Mouse (Mus musculus) neural tube, embryonic 14.5 days (tissue): ENCODE data around the gene Txndc5. TPM values are rescaled to one million over a fixed set of nuclear protein-coding genes. Genes with fewer than 3 reads are reported as not detected.

ENCODE experiments used
- ATAC-seq: fragments of 200-750 bp; cut with Nextera tagmentation; 2 replicates; pipeline ENCODE4 v1.8.0; 2017; ENCODE audit warnings: low read depth, mild to moderate bottlenecking, moderate TSS enrichment, moderate library complexity
- H3K27ac ChIP-seq: fragments of 300-500 bp; sonication (generic); 2 replicates; pipeline ENCODE4 v1.5.1; 2014; ENCODE audit warnings: low read depth, mild to moderate bottlenecking, control low read depth, low read length, moderate library complexity, mixed read lengths
- H3K27me3 ChIP-seq: fragments of 300-500 bp; sonication (generic); 2 replicates; pipeline ENCODE4 v1.6.1; 2014; ENCODE audit warnings: low read length; ENCODE audit not compliant: control insufficient read depth, insufficient read depth
- H3K36me3 ChIP-seq: fragments of 300-500 bp; sonication (generic); 2 replicates; pipeline ENCODE4 v1.6.1; 2014; ENCODE audit warnings: low read length, mixed read lengths; ENCODE audit not compliant: control insufficient read depth, insufficient read depth
- H3K4me1 ChIP-seq: fragments of 300-500 bp; sonication (generic); 2 replicates; pipeline ENCODE4 v1.6.1; 2014; ENCODE audit warnings: low read length; ENCODE audit not compliant: control insufficient read depth, insufficient read depth
- H3K4me2 ChIP-seq: fragments of 300-500 bp; sonication (generic); 2 replicates; pipeline ENCODE4 v1.6.1; 2014; ENCODE audit warnings: mild to moderate bottlenecking, low read depth, low read length, control low read depth
- H3K4me3 ChIP-seq: fragments of 300-500 bp; sonication (generic); 2 replicates; pipeline ENCODE4 v1.5.1; 2014; ENCODE audit warnings: low read depth, low read length, control low read depth, mixed read lengths
- H3K9ac ChIP-seq: fragments of 300-500 bp; sonication (generic); replicated peaks from 2 replicates; pipeline ENCODE4 v1.6.1; 2014; ENCODE audit warnings: low read depth, mild to moderate bottlenecking, control low read depth, low read length, mixed read lengths
- H3K9me3 ChIP-seq: fragments of 300-500 bp; sonication (generic); 2 replicates; pipeline ENCODE4 v1.6.1; 2016; ENCODE audit warnings: low read length; ENCODE audit not compliant: control insufficient read depth
- WGBS: fragments of 180-500 bp; shearing (Covaris S2); extraction: QIAGEN DNeasy Blood & Tissue Kit; methylation state at CpG from one replicate; pipeline ENCODE4 v1.1.7; 2014; 5-methylcytosine and 5-hydroxymethylcytosine counted together
- polyA plus RNA-seq: library from polyadenylated mRNA; unstranded; fragments of >200 nt; fragmentation: Nextera tagmentation; extraction: Ambion mirVana; gene quantifications from 2 replicates; pipeline ENCODE4 v1.2.1, GENCODE M21; 2014

Gene Txndc5
- 63.9 and 104 TPM in 2 replicates for polyA plus RNA-seq

DNA sequence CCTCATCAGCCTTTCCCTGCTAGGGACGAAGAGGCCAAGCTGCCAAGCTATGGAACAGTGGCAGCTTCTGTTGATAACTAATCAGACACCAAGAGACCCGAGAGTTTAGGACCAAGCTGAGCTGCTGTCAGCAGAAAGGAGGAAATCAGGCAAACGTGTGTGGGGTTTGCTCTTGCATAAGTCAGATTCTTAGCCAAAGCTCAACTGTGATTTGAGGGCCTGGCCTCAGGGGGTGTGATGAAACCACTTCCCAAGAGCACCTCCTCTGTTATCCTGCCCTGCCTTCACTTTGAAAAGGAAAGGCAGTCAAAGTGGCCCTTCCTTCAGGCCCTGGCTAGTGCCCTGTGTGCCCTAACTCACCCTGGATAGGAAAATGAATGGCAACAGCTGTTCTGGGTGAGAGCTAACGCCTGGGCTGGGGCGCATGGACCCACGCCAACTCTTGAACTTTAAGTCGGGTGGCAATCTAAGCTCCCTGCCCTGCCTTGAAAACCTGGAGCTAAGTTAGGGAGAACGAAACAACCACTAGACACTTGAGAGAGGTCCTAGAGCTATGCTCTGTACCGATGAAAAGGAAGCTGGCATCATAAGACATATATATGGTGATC, at the start of gene Txndc5:
TSS of gene Txndc5 (minus strand) at position 138 of the 608 bp plus-strand sequence.
- H3K27me3 ChIP-seq, result no peaks in the 10 kb centered on the region
- peak within 1 kb of the TSS; percentile 84 for H3K4me2 ChIP-seq
- WGBS, result 57% methylated on average over 9 of the region's 9 CpGs
- no peaks in the 10 kb centered on the region for H3K9me3 ChIP-seq
- H3K4me3 ChIP-seq, result peak within 1 kb of the TSS; percentile 83
- H3K27ac ChIP-seq, result peak within 1 kb of the TSS; percentile 80
- no peak; the same call in 1 of the 2 replicates for ATAC-seq
- peak within 1 kb of the TSS; percentile 90 for H3K9ac ChIP-seq
- H3K36me3 ChIP-seq, result no peaks in the 10 kb centered on the region
- peaks cover 13% of the 10 kb centered on the region for H3K4me1 ChIP-seq

DNA sequence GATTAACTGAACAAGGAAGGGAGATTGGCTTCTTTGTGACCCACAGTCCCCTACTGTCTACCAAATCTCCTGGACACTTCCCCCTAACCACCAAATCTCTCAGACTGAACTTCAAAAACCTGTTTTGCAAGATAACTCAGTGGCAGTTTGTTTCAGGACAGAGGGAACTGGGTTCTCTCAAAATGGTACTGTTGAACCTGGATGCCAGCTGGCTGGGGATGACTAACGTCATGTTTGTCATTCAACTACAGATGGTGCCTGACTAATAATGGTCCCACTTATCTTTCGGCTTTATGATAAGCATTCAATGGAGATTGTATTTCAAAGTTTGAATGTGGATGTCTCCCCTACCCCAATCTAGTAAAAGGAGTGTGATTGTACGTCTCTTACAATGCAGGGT, 46.0 kb upstream of the Txndc5 start:
- no peak overlapping the region for H3K27ac ChIP-seq
- no peaks in the 10 kb centered on the region for H3K9me3 ChIP-seq
- WGBS, result 83% methylated on average over 3 of the region's 3 CpGs
- H3K36me3 ChIP-seq, result no peaks in the 10 kb centered on the region
- no peak for ATAC-seq
- H3K9ac ChIP-seq, result no peak overlapping the region
- no peak overlapping the region for H3K4me3 ChIP-seq
- H3K4me1 ChIP-seq, result no peaks in the 10 kb centered on the region
- H3K4me2 ChIP-seq, result no peak overlapping the region
- H3K27me3 ChIP-seq, result no peaks in the 10 kb centered on the region

DNA sequence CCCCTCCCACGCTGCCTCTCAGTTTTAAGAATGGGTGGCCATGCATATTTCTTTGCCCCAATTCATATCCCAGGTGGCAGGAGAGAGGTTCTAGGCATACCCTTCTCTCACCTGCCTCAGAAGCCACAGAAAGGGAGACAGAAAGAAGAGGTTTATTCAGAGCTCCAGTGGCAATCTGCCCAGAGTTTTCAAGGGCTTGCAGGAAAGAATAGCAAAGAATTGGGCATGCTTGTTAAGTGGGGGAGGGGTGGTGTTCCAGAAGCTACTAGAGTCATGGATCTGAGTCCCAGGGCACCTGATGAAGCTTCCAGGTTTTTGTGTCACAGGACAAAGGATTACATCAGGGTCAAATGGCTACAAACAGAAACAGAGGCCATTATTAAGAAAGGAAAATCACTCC, 44.7 kb upstream of the Txndc5 start:
- Histone ChIP-seq H3K36me3 (no peaks in the 10 kb centered on the region), H3K4me3 (no peak overlapping the region), H3K9me3 (no peaks in the 10 kb centered on the region), H3K4me2 (no peak overlapping the region), H3K27me3 (no peaks in the 10 kb centered on the region), H3K4me1 (no peaks in the 10 kb centered on the region), H3K27ac (no peak overlapping the region), H3K9ac (no peak overlapping the region)
- no peak for ATAC-seq
- 89% methylated on average over 1 of the region's 1 CpGs for WGBS

DNA sequence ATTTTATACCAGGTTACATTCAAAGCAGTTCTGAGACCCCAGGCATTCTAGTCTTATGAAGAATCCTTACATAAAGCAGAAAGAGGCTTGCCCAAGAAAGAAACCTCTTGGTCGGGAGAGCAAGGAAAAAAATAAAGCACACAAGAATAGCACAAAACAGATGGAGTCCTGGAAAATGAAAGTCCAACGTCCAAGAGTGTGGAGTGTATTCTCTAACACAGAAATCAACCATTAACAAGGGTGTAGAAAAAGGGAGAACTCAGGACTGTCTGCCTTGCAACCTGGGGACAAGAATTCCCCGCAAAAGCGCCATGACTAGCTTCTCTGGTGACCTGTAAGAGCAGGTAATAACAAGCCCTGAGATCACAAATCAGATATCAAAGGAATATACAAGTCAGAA, 36.6 kb upstream of the Txndc5 start:
- no peak for ATAC-seq
- no peak overlapping the region for H3K27ac ChIP-seq
- H3K27me3 ChIP-seq, result no peaks in the 10 kb centered on the region
- H3K9me3 ChIP-seq, result no peaks in the 10 kb centered on the region
- 86% methylated on average over 4 of the region's 4 CpGs for WGBS
- H3K9ac ChIP-seq, result no peak overlapping the region
- no peak overlapping the region for H3K4me3 ChIP-seq
- no peaks in the 10 kb centered on the region for H3K36me3 ChIP-seq
- H3K4me2 ChIP-seq, result no peak overlapping the region
- no peaks in the 10 kb centered on the region for H3K4me1 ChIP-seq

DNA sequence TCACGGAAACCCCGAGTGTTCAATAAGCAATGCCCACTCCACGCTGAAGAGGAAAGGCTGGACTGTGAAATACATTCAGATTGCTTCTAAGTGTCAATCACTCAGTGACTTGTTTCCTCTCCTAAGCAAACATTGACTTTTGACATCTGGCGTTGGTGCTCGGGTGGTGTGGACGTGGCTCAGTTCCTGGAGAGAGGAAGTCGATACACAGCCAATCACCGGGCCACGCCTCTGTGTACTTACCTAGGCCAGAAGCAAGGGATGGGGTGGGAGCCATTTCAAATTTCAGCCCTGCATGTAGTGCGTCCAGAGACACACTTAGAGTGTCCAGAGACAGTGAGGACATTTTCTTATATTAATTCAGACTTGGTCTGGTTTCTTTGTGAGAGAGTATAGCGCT, 26.0 kb upstream of the Txndc5 start:
- H3K4me3 ChIP-seq, result no peak overlapping the region
- H3K27me3 ChIP-seq, result no peaks in the 10 kb centered on the region
- H3K4me1 ChIP-seq, result no peaks in the 10 kb centered on the region
- 86% methylated on average over 11 of the region's 11 CpGs for WGBS
- no peak overlapping the region for H3K4me2 ChIP-seq
- no peaks in the 10 kb centered on the region for H3K36me3 ChIP-seq
- no peak overlapping the region for H3K9ac ChIP-seq
- no peak for ATAC-seq
- no peak overlapping the region for H3K27ac ChIP-seq
- H3K9me3 ChIP-seq, result no peaks in the 10 kb centered on the region

DNA sequence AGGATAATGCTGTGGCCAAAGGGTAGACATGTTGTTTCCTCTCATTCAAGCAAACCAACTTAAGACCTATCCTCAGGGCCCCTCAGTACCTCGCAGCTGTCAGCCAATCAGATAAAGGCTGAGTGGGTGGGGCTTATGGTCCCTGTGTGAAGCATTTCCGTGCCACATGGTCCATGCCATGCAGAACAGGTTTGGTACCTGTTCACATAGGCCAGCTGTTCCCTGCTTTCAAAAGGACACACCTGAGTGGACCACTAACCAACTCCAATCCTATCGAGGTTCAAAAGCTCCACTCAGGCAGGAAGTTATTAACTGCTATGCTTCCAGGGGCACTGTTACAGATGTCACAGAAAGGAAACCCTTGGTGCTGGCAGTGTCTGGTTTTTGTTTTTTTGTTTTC, 25.6 kb upstream of the Txndc5 start:
- Histone ChIP-seq H3K4me2 (no peak overlapping the region), H3K9me3 (no peaks in the 10 kb centered on the region), H3K4me3 (no peak overlapping the region), H3K27me3 (no peaks in the 10 kb centered on the region), H3K36me3 (no peaks in the 10 kb centered on the region), H3K27ac (no peak overlapping the region), H3K4me1 (no peaks in the 10 kb centered on the region), H3K9ac (no peak overlapping the region)
- ATAC-seq, result no peak
- 82% methylated on average over 3 of the region's 3 CpGs for WGBS

DNA sequence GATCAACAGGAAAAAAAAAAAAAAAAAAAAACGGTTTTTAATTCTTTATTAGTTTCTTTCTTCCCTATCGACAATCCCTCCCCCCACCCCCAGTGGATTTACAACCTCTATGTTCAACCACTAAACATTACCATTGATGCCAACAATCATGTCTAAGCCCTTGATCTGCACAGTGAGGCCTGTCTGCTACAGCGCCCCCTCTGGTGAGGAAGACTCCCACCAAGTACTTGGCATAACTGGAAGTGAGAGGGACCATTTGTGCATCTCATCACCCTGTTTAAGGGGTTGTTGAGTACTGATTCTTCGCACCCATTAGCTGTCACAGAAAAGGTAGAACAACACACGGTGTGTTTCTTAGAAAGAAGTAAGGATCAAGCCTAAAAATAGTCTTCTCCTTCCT, 20.1 kb upstream of the Txndc5 start:
- H3K4me1 ChIP-seq, result no peaks in the 10 kb centered on the region
- no peaks in the 10 kb centered on the region for H3K36me3 ChIP-seq
- H3K4me3 ChIP-seq, result no peak overlapping the region
- ATAC-seq, result no peak
- WGBS, result 81% methylated on average over 5 of the region's 5 CpGs
- no peak overlapping the region for H3K4me2 ChIP-seq
- no peak overlapping the region for H3K27ac ChIP-seq
- no peaks in the 10 kb centered on the region for H3K9me3 ChIP-seq
- H3K9ac ChIP-seq, result no peak overlapping the region
- no peaks in the 10 kb centered on the region for H3K27me3 ChIP-seq

DNA sequence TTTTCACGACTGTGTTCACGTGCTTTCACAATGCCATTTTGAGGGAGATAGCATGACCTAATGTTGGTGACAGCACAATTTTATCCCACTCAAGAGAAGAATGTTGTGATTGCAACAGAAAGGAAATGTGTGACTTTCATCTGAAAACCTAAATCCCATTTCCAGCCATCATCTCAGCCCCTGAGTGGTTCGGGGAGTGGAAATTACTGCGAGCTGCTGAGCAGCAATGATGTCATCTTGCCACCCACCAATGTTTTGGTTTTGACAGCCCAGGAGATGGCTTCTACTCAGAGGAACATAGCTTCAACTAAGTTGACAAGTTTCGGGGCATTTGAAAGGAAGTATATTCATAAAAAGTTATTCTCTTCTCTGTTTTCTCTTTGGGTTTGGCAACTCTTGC, 19.1 kb upstream of the Txndc5 start:
- Histone ChIP-seq H3K27me3 (no peaks in the 10 kb centered on the region), H3K36me3 (no peaks in the 10 kb centered on the region), H3K9me3 (no peaks in the 10 kb centered on the region), H3K4me3 (no peak overlapping the region), H3K4me1 (no peaks in the 10 kb centered on the region), H3K27ac (no peak overlapping the region), H3K4me2 (no peak overlapping the region), H3K9ac (no peak overlapping the region)
- 92% methylated on average over 5 of the region's 5 CpGs for WGBS
- ATAC-seq, result no peak

DNA sequence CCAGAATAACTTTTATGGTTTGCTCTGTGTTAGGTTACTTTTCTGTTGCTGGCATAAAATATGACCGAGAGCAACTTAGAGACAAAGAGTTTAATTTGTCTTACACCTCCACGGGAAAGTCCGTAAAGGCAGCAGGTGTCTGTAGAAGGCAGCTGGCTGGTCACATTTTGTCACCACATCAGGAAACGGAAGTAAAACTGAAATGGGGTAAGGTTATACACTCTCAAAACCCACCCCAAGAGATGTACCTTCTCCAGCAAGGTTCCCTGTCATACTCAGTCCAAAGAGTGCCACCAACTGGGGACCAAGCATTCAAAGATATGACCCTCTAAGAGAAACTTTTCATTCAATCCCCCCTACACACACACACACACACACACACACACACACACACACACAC, 18.1 kb upstream of the Txndc5 start:
- no peak overlapping the region for H3K27ac ChIP-seq
- H3K9me3 ChIP-seq, result no peaks in the 10 kb centered on the region
- no peaks in the 10 kb centered on the region for H3K27me3 ChIP-seq
- no peak overlapping the region for H3K4me2 ChIP-seq
- H3K36me3 ChIP-seq, result no peaks in the 10 kb centered on the region
- ATAC-seq, result no peak
- no peak overlapping the region for H3K9ac ChIP-seq
- H3K4me1 ChIP-seq, result no peaks in the 10 kb centered on the region
- no peak overlapping the region for H3K4me3 ChIP-seq
- 81% methylated on average over 4 of the region's 4 CpGs for WGBS
